Mouse (Mus musculus): ENCODE measurements around the gene Nell2. TPM values are rescaled to one million over a fixed set of nuclear protein-coding genes. Genes with fewer than 3 reads are reported as not detected.

The Nell2 gene
- polyA plus RNA-seq, 1 experiment from 2014 or later = 115 TPM

- Histone ChIP-seq H3K4me1 (no peaks in the 10 kb centered on the region), H3K9ac (no peak overlapping the region), H3K4me3 (no peak overlapping the region), H3K27me3 (no peaks in the 10 kb centered on the region), H3K36me3 (no peaks in the 10 kb centered on the region), H3K27ac (no peak overlapping the region), H3K9me3 (replicated peaks) (no peaks in the 10 kb centered on the region), H3K4me2 (replicated peaks) (no peak overlapping the region)
- no peak for ATAC-seq (ENCODE audit: low FRiP score)
- WGBS = 80% methylated on average over 8 of the region's 8 CpGs
Measured at GRCm38 (mm10) chr15:95044011-95044410, 484.3 kb downstream of the Nell2 start.

- Histone ChIP-seq H3K27ac (no peak overlapping the region), H3K4me3 (no peak overlapping the region), H3K9ac (no peak overlapping the region), H3K27me3 (no peaks in the 10 kb centered on the region), H3K36me3 (no peaks in the 10 kb centered on the region), H3K9me3 (replicated peaks) (no peaks in the 10 kb centered on the region), H3K4me2 (replicated peaks) (no peak overlapping the region), H3K4me1 (no peaks in the 10 kb centered on the region)
- 89% methylated on average over 9 of the region's 9 CpGs for WGBS
- no peak for ATAC-seq (ENCODE audit: low FRiP score)
Measured at GRCm38 (mm10) chr15:95042437-95042836, 485.9 kb downstream of the Nell2 start.

GRCm38 (mm10) chr15:95029487-95029875, 498.9 kb downstream of the Nell2 start:
- 53% methylated on average over 5 of the region's 5 CpGs for WGBS
- Histone ChIP-seq H3K9ac (no peak overlapping the region), H3K4me1 (peaks cover 6% of the 10 kb centered on the region), H3K27ac (no peak overlapping the region), H3K4me3 (no peak overlapping the region), H3K9me3 (replicated peaks) (no peaks in the 10 kb centered on the region), H3K27me3 (no peaks in the 10 kb centered on the region), H3K36me3 (no peaks in the 10 kb centered on the region), H3K4me2 (replicated peaks) (no peak overlapping the region)
- ATAC-seq (ENCODE audit: low FRiP score) = no peak

GRCm38 (mm10) chr15:95028862-95029486, 499.4 kb downstream of the Nell2 start:
- Histone ChIP-seq H3K27me3 (no peaks in the 10 kb centered on the region), H3K9ac (no peak overlapping the region), H3K27ac (no peak overlapping the region), H3K4me1 (peaks cover 6% of the 10 kb centered on the region), H3K36me3 (no peaks in the 10 kb centered on the region), H3K4me3 (no peak overlapping the region), H3K9me3 (replicated peaks) (no peaks in the 10 kb centered on the region), H3K4me2 (replicated peaks) (no peak overlapping the region)
- peak; percentile 66 for ATAC-seq (ENCODE audit: low FRiP score)
- 55% methylated on average over 13 of the region's 13 CpGs for WGBS

Other genes starting within 250 kb of the Nell2 start
- gene Dbx2, start 127.4 kb upstream of the Nell2 start, polyA plus RNA-seq (2016; fragmentation: Nextera tagmentation; extraction: Ambion mirVana) = 1.8 and 3.7 TPM in 2 replicates

Measured in hindbrain, embryonic 12.5 days (tissue).